Comparison of ENCODE assay signal across 7 mouse cellular contexts in genomic region chr19:61084149-61084940, GRCm38 (mm10). TPM values are rescaled to one million over a fixed set of nuclear protein-coding genes. Genes with fewer than 3 reads are reported as not detected.
DNase-seq lines count a peak whose midpoint lies in the region; ATAC-seq lines count a peak whose summit lies in the region.

No protein-coding gene starts in this region.

- no peak overlapping the region for H3K4me3 ChIP-seq in limb, embryonic 10.5 days
- no peak overlapping the region for H3K4me3 ChIP-seq in midbrain, embryonic 14.5 days (replicated peaks; ENCODE audit: low read depth, low read length)

- H3K4me1 ChIP-seq in limb, embryonic 10.5 days, result no peaks in the 10 kb centered on the region
- no peaks in the 10 kb centered on the region for H3K4me1 ChIP-seq in midbrain, embryonic 14.5 days (ENCODE audit: control insufficient read depth, insufficient read depth, low read length)

- WGBS in limb, embryonic 10.5 days, result 53% methylated on average over 4 of the region's 4 CpGs
- 49% methylated on average over 4 of the region's 4 CpGs for WGBS in midbrain, embryonic 14.5 days

- no peak overlapping the region for H3K9ac ChIP-seq in midbrain, embryonic 14.5 days (replicated peaks; ENCODE audit: low read length)

- no peak overlapping the region for H3K27ac ChIP-seq in limb, embryonic 10.5 days
- no peak overlapping the region for H3K27ac ChIP-seq in midbrain, embryonic 14.5 days (replicated peaks; ENCODE audit: low read depth, low read length)

- H3K36me3 ChIP-seq in limb, embryonic 10.5 days, result peaks cover 12% of the 10 kb centered on the region; the same call in 1 of the 2 replicates
- H3K36me3 ChIP-seq in midbrain, embryonic 14.5 days (ENCODE audit: control insufficient read depth, insufficient read depth, low read length), result peaks cover 16% of the 10 kb centered on the region

- ATAC-seq in midbrain, embryonic 14.5 days (ENCODE audit: low FRiP score, low TSS enrichment), result peak; percentile 64; the same call in 1 of the 2 replicates

- peak; percentile 90 for DNase-seq in adrenal gland, adult 2 months
- peak; percentile 90 for DNase-seq in embryo, embryonic 10.5 days (ENCODE audit: low spot score)
- peak; percentile 80 to 81 for DNase-seq in gastrocnemius, postnatal 4 days (ENCODE audit: low spot score in 2 of 2)
- peak; percentile 91 for DNase-seq in kidney, adult 18-20 months
- peak; percentile 93 for DNase-seq in limb, embryonic 10.5 days (ENCODE audit: low spot score)
- DNase-seq in midbrain, embryonic 14.5 days, result peak; percentile 92
- DNase-seq in spleen, adult 18-20 months, result peak; percentile 75 to 90

- no peaks in the 10 kb centered on the region for H3K9me3 ChIP-seq in limb, embryonic 10.5 days (replicated peaks)
- no peaks in the 10 kb centered on the region for H3K9me3 ChIP-seq in midbrain, embryonic 14.5 days (ENCODE audit: control insufficient read depth, low read length)

- H3K27me3 ChIP-seq in limb, embryonic 10.5 days (ENCODE audit: low read depth, poor library complexity, severe bottlenecking), result no peaks in the 10 kb centered on the region
- H3K27me3 ChIP-seq in midbrain, embryonic 14.5 days (ENCODE audit: control insufficient read depth, insufficient read depth, low read length), result no peaks in the 10 kb centered on the region

- no peak overlapping the region for H3K4me2 ChIP-seq in midbrain, embryonic 14.5 days (ENCODE audit: low read length)

RNA-seq across cellular contexts. Expression of gene Zfp950, which starts 56.3 kb away (rescaled TPM):
- total RNA-seq in adrenal gland, adult 2 months (2021), result 10 to 100 TPM; 33.4 to 39.3 TPM
- 2.0 and 2.4 TPM in 2 replicates for polyA plus RNA-seq in adrenal gland, adult 2 months (2012; rRNA removed)
- total RNA-seq in gastrocnemius, postnatal 4 days (2021), result 10 to 100 TPM; 16.7 to 22.8 TPM
- polyA plus RNA-seq in limb, embryonic 10.5 days (2016; fragmentation: Nextera tagmentation; extraction: Ambion mirVana), result 22.5 and 37.3 TPM in 2 replicates
- 42.6 and 48.6 TPM in 2 replicates for polyA plus RNA-seq in midbrain, embryonic 14.5 days (2014; fragmentation: Nextera tagmentation; extraction: Ambion mirVana)
